Mouse (Mus musculus): ENCODE measurements at regions not wholly inside any gene's neighbourhood (a gene's known extent, or its start where the extent isn't known, plus 50 kb on each side); places are given as distances from the start of the nearest gene placed in this dataset.

GRCm38 (mm10) chr5:64534371-64534770 is 268.8 kb upstream of the Klf3 start:
- Histone ChIP-seq H3K36me3 (ENCODE audit: control insufficient read depth in 1 of 2, insufficient read depth in 2 of 2, low read length in 2 of 2) (peaks cover 0 to 13% of the 10 kb centered on the region in 2 experiments; a peak in 2 of 4 replicates), H3K9ac (ENCODE audit: control insufficient read depth, low read depth, low read length, poor library complexity, severe bottlenecking) (no peak overlapping the region), H3K79me2 (ENCODE audit: control insufficient read depth, insufficient read depth, low read length, poor library complexity) (no peaks in the 10 kb centered on the region), H3K4me1 (ENCODE audit: control insufficient read depth in 1 of 2, insufficient read depth in 2 of 2, low read length in 2 of 2) (peaks cover 0 to 17% of the 10 kb centered on the region in 2 experiments; a peak in 3 of 4 replicates), H3K27ac (ENCODE audit: control insufficient read depth, low read depth, low read length) (no peak overlapping the region), H3K9me3 (replicated peaks; ENCODE audit: insufficient read depth, low read length) (no peaks in the 10 kb centered on the region), H3K27me3 (ENCODE audit: control insufficient read depth in 1 of 2, insufficient read depth in 2 of 2, low read length in 2 of 2) (no peaks in the 10 kb centered on the region), H3K4me3 (ENCODE audit: control insufficient read depth in 1 of 2, insufficient read depth in 1 of 2, low read depth in 2 of 2, low read length in 2 of 2) (no peak overlapping the region)
- TF ChIP-seq NRF1 (IDR thresholded peaks at IDR 0.05; ENCODE audit: insufficient read depth, low read depth, low read length, poor library complexity, severe bottlenecking) (no peak), CHD2 (IDR thresholded peaks at IDR 0.05; ENCODE audit: low read length) (no peak), HCFC1 (IDR thresholded peaks at IDR 0.05; ENCODE audit: low read depth, low read length) (no peak), NELFE (IDR thresholded peaks at IDR 0.05; ENCODE audit: low read depth, low read length) (no peak), MAZ (IDR thresholded peaks at IDR 0.05; ENCODE audit: low read depth, low read length) (no peak), CTCF (IDR thresholded peaks at IDR 0.05 in 2 of 3, conservative IDR thresholded peaks at IDR 0.05 in 1 of 3; ENCODE audit: control insufficient read depth in 1 of 3, insufficient read depth in 1 of 3, low read depth in 2 of 3, low read length in 3 of 3, poor library complexity in 1 of 3, severe bottlenecking in 1 of 3) (no peak), MYB (IDR thresholded peaks at IDR 0.05; ENCODE audit: low read depth, low read length) (no peak), RCOR1 (IDR thresholded peaks at IDR 0.05; ENCODE audit: low read depth, low read length) (no peak), RAD21 (IDR thresholded peaks at IDR 0.05; ENCODE audit: low read depth, low read length) (no peak), MYC (IDR thresholded peaks at IDR 0.05; ENCODE audit: low read depth, low read length) (no peak), GABPA (IDR thresholded peaks at IDR 0.05; ENCODE audit: low read depth, low read length) (no peak), BHLHE40 (IDR thresholded peaks at IDR 0.05; ENCODE audit: borderline replicate concordance, low read depth, low read length) (no peak), E2F4 (IDR thresholded peaks at IDR 0.05; ENCODE audit: borderline replicate concordance, low read depth, low read length) (no peak), EP300 (IDR thresholded peaks at IDR 0.05; ENCODE audit: low read depth in 1 of 2, low read length in 2 of 2) (no peak), POLR2AphosphoS2 (IDR thresholded peaks at IDR 0.05; ENCODE audit: low read length) (no peak)
- peak; percentile 33 for DNase-seq (ENCODE audit: low read depth, low spot score)

- TF ChIP-seq TCF12 (IDR thresholded peaks at IDR 0.05; ENCODE audit: low read depth, low read length) (no peak), NELFE (IDR thresholded peaks at IDR 0.05; ENCODE audit: low read depth, low read length) (no peak), MYC (IDR thresholded peaks at IDR 0.05; ENCODE audit: low read depth, low read length) (no peak), NRF1 (IDR thresholded peaks at IDR 0.05; ENCODE audit: insufficient read depth, low read depth, low read length, poor library complexity, severe bottlenecking) (no peak), KAT2A (conservative IDR thresholded peaks at IDR 0.05; ENCODE audit: low read depth, low read length) (no peak), MXI1 (IDR thresholded peaks at IDR 0.05; ENCODE audit: low read depth, low read length) (no peak), MAFK (IDR thresholded peaks at IDR 0.05; ENCODE audit: borderline replicate concordance, low read depth, low read length) (no peak), MYB (IDR thresholded peaks at IDR 0.05; ENCODE audit: low read depth, low read length) (no peak), POLR2AphosphoS2 (IDR thresholded peaks at IDR 0.05; ENCODE audit: low read length) (no peak), TBP (IDR thresholded peaks at IDR 0.05; ENCODE audit: low read depth, low read length) (no peak), SIN3A (IDR thresholded peaks at IDR 0.05; ENCODE audit: low read length) (no peak), ELF1 (IDR thresholded peaks at IDR 0.05; ENCODE audit: low read depth, low read length) (no peak)
- no peaks in the 10 kb centered on the region for H3K27me3 ChIP-seq (ENCODE audit: control insufficient read depth in 1 of 2, insufficient read depth in 2 of 2, low read length in 2 of 2)
- H3K79me2 ChIP-seq (ENCODE audit: control insufficient read depth, insufficient read depth, low read length, poor library complexity), result no peaks in the 10 kb centered on the region
- no peak overlapping the region for H3K4me3 ChIP-seq (ENCODE audit: control insufficient read depth in 1 of 2, insufficient read depth in 1 of 2, low read depth in 2 of 2, low read length in 2 of 2)
- H3K9me3 ChIP-seq (replicated peaks; ENCODE audit: insufficient read depth, low read length), result no peaks in the 10 kb centered on the region
- H3K36me3 ChIP-seq (ENCODE audit: control insufficient read depth in 1 of 2, insufficient read depth in 2 of 2, low read length in 2 of 2), result peaks cover 0 to 13% of the 10 kb centered on the region in 2 experiments; a peak in 2 of 4 replicates
- peaks cover 0 to 17% of the 10 kb centered on the region in 2 experiments; a peak in 3 of 4 replicates for H3K4me1 ChIP-seq (ENCODE audit: control insufficient read depth in 1 of 2, insufficient read depth in 2 of 2, low read length in 2 of 2)
- DNase-seq (ENCODE audit: low read depth, low spot score), result no peak
- H3K27ac ChIP-seq (ENCODE audit: control insufficient read depth, low read depth, low read length), result no peak overlapping the region
- H3K9ac ChIP-seq (ENCODE audit: control insufficient read depth, low read depth, low read length, poor library complexity, severe bottlenecking), result no peak overlapping the region
Measured at GRCm38 (mm10) chr5:64534947-64535346, 268.2 kb upstream of the Klf3 start.

Measured in MEL (cell line).